Mouse (Mus musculus): ENCODE results near the gene Fitm2.

DNA sequence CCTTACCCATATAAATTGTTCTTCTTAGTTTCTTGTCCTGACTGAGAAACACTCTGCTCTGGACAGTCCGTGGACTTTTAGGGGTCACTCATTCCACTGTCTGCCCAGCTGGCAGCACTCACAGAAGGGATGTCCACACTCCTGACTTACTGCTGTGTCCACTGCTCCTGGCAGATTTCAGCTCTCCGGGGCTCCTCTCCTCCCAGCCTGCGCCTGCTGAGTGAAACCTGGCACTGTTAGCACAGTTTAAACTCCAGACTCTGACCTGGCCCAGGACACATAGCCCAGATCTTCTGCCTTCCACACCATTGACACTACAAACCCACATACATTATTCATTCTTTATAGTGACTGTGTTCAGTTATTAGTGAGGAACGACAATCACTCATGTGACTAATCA, 8.4 kb downstream of the Fitm2 start:
- TF ChIP-seq GATA1 (IDR thresholded peaks at IDR 0.05; ENCODE audit: borderline replicate concordance, low read length) (no peak), FLI1 (IDR thresholded peaks at IDR 0.05; ENCODE audit: low read length) (no peak)
